Mouse (Mus musculus) brain, embryonic 18.5 days (tissue): ENCODE measurements around the gene Gbf1.
"Not testable (repeated sequence)": the region's sequence is repeated elsewhere in the genome, so short reads cannot be mapped to it uniquely, and the experiment has no call there.

Experiments used
- DNase-seq: peaks from one replicate; pipeline ENCODE4 v3.0.0-alpha.2; 2012; ENCODE audit warnings: low read depth, low spot score

Gbf1 gene

GRCm38 (mm10) chr19:46147511-46148371, 4.6 kb upstream of the Gbf1 start, which contains the start of gene Pitx3:
Gene Pitx3, minus strand, starts transcription at chr19:46148326.
- DNase-seq, result no peak

GRCm38 (mm10) chr19:46148372-46148760, 3.9 kb upstream of the Gbf1 start:
- DNase-seq, result no peak

GRCm38 (mm10) chr19:46149091-46149490, 3.2 kb upstream of the Gbf1 start:
- DNase-seq, result no peak

- no peak for DNase-seq
These were observed 13.6 kb downstream of the Gbf1 start for GRCm38 (mm10) chr19:46165950-46166349.

- not testable (repeated sequence) for DNase-seq
These were observed 14.9 kb downstream of the Gbf1 start for GRCm38 (mm10) chr19:46167169-46167568.

- DNase-seq, result no peak
These were observed 17.1 kb downstream of the Gbf1 start for GRCm38 (mm10) chr19:46169396-46169795.

GRCm38 (mm10) chr19:46169913-46170312, 17.6 kb downstream of the Gbf1 start:
- no peak for DNase-seq

- no peak for DNase-seq
These were observed 20.2 kb downstream of the Gbf1 start for GRCm38 (mm10) chr19:46172541-46172940.

- DNase-seq, result no peak
These were observed 22.9 kb downstream of the Gbf1 start for GRCm38 (mm10) chr19:46175173-46175572.

- no peak for DNase-seq
These were observed 24.7 kb downstream of the Gbf1 start for GRCm38 (mm10) chr19:46177046-46177445.

GRCm38 (mm10) chr19:46180274-46180673, 28.0 kb downstream of the Gbf1 start:
- DNase-seq, result no peak

GRCm38 (mm10) chr19:46182241-46182640, 29.9 kb downstream of the Gbf1 start:
- DNase-seq, result no peak

GRCm38 (mm10) chr19:46186611-46187010, 34.3 kb downstream of the Gbf1 start:
- DNase-seq, result no peak

GRCm38 (mm10) chr19:46187203-46187602, 34.9 kb downstream of the Gbf1 start:
- DNase-seq, result no peak

GRCm38 (mm10) chr19:46198293-46198692, 46.0 kb downstream of the Gbf1 start:
- no peak for DNase-seq

GRCm38 (mm10) chr19:46198891-46199290, 46.6 kb downstream of the Gbf1 start:
- DNase-seq, result no peak

- DNase-seq, result no peak
These were observed 51.9 kb downstream of the Gbf1 start for GRCm38 (mm10) chr19:46204166-46204565.

- DNase-seq, result no peak
These were observed 53.4 kb downstream of the Gbf1 start for GRCm38 (mm10) chr19:46205680-46206079.

GRCm38 (mm10) chr19:46210951-46211350, 58.6 kb downstream of the Gbf1 start:
- DNase-seq, result no peak

- no peak for DNase-seq
These were observed 62.2 kb downstream of the Gbf1 start for GRCm38 (mm10) chr19:46214541-46214940.

- no peak for DNase-seq
These were observed 63.1 kb downstream of the Gbf1 start for GRCm38 (mm10) chr19:46215401-46215800.

GRCm38 (mm10) chr19:46216716-46217115, 64.4 kb downstream of the Gbf1 start:
- DNase-seq, result no peak

- DNase-seq, result not testable (repeated sequence)
These were observed 65.0 kb downstream of the Gbf1 start for GRCm38 (mm10) chr19:46217347-46217746.
